Mouse (Mus musculus) kidney, adult 2 months (tissue): ENCODE measurements around the gene Dnase1l3. TPM values are rescaled to one million over a fixed set of nuclear protein-coding genes. Genes with fewer than 3 reads are reported as not detected.

ENCODE experiments used
- DNase-seq: peaks from one replicate; pipeline ENCODE4 v3.0.0; 2021
- H3K27ac ChIP-seq: fragments of 200-500 bp; 2 replicates; pipeline ENCODE4 v1.5.1; 2012; ENCODE audit warnings: low read depth, low read length, control low read depth, inconsistent platforms; ENCODE audit not compliant: insufficient read depth
- H3K27me3 ChIP-seq: fragments of 200-500 bp; replicated peaks from 2 replicates; pipeline ENCODE4 v1.6.1; 2012; ENCODE audit warnings: mild to moderate bottlenecking, moderate library complexity, low read length, inconsistent platforms; ENCODE audit not compliant: control insufficient read depth, insufficient read depth
- H3K36me3 ChIP-seq: fragments of 200-500 bp; 2 replicates; pipeline ENCODE4 v1.6.1; 2012; ENCODE audit warnings: mild to moderate bottlenecking, moderate library complexity, low read length, inconsistent platforms; ENCODE audit not compliant: control insufficient read depth, insufficient read depth
- H3K4me1 ChIP-seq: fragments of 200-500 bp; 2 replicates; pipeline ENCODE4 v1.6.1; 2011; ENCODE audit warnings: low read length; ENCODE audit not compliant: control insufficient read depth, insufficient read depth
- H3K4me3 ChIP-seq: fragments of 200-500 bp; 2 replicates; pipeline ENCODE4 v1.5.1; 2011; ENCODE audit warnings: mild to moderate bottlenecking, low read depth, low read length, control low read depth; ENCODE audit not compliant: insufficient read depth
- CTCF ChIP-seq: fragments of 200-500 bp; conservative IDR thresholded peaks from 2 replicates; pipeline ENCODE4 v1.5.1; 2011; ENCODE audit warnings: low read depth, mild to moderate bottlenecking, control low read depth, low read length, moderate library complexity, mixed read lengths; ENCODE audit not compliant: insufficient read depth, insufficient read length
- POLR2A ChIP-seq: fragments of 200-500 bp; IDR thresholded peaks from one replicate; pipeline ENCODE4 v1.6.1; 2011; ENCODE audit warnings: low read depth, low read length, control low read depth
- WGBS: fragments of 180-500 bp; shearing (Covaris S2); methylation state at CpG from one replicate; pipeline ENCODE4 v1.1.7; 2018; 5-methylcytosine and 5-hydroxymethylcytosine counted together
- polyA plus RNA-seq: library from polyadenylated mRNA; depleted of rRNA; stranded (reverse); fragments of >200 nt; gene quantifications from 2 replicates; pipeline ENCODE4 v1.2.3, GENCODE M21; 2012

Gene Dnase1l3
- polyA plus RNA-seq, 1 experiment = 3.0 TPM

DNA sequence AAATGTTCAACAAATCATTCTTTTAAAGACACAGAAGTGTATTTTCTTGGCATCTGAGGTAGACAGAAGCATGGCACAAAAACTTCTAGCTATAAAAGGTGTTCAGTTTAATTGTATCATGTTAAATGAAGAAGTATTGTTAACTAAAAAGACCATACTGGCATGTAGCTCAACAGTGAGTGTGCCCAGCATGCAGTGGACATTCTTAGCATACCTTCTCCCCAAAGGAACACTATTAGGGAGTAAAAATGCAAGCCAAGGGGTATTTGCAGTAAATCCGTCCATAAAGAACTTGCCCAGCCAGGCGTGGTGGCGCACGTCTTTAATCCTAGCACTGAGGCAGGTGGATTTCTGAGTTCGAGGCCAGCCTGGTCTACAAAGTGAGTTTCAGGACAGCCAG is 42.0 kb upstream of the Dnase1l3 start:
- Histone ChIP-seq H3K36me3 (no peaks in the 10 kb centered on the region), H3K4me1 (peaks cover 2% of the 10 kb centered on the region; the same call in 1 of the 2 replicates), H3K27me3 (no peaks in the 10 kb centered on the region), H3K4me3 (no peak overlapping the region), H3K27ac (peak overlapping the region; percentile 44; the same call in 1 of the 2 replicates)
- TF ChIP-seq CTCF = no peak
- no peak for TF ChIP-seq POLR2A
- DNase-seq = peak; percentile 25
- 66% methylated on average over 5 of the region's 5 CpGs for WGBS

DNA sequence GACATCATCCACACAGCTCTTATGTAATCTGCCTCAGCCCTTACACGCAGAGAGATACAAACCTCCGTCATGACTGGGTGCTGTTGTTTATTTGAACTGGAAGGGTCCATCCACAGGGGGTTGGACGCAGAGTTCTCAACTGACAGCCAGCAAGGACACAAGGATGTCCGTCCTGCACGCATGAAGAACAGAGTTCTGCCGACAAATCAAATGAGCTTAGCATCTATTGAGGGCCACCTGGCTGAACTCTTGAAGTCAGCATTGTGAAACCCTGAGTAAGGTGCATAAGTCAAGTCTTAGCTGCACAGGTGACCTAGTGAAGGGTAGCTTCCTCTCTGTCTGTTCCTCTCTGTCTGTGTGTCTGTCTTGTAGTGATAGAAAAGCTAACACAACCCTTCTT is 41.6 kb upstream of the Dnase1l3 start:
- Histone ChIP-seq H3K27me3 (no peaks in the 10 kb centered on the region), H3K4me1 (peaks cover 7% of the 10 kb centered on the region), H3K36me3 (no peaks in the 10 kb centered on the region), H3K4me3 (no peak overlapping the region), H3K27ac (peak overlapping the region; percentile 44; the same call in 1 of the 2 replicates)
- peak; percentile 7 for DNase-seq
- 81% methylated on average over 6 of the region's 6 CpGs for WGBS
- TF ChIP-seq POLR2A (no peak), CTCF (no peak)

DNA sequence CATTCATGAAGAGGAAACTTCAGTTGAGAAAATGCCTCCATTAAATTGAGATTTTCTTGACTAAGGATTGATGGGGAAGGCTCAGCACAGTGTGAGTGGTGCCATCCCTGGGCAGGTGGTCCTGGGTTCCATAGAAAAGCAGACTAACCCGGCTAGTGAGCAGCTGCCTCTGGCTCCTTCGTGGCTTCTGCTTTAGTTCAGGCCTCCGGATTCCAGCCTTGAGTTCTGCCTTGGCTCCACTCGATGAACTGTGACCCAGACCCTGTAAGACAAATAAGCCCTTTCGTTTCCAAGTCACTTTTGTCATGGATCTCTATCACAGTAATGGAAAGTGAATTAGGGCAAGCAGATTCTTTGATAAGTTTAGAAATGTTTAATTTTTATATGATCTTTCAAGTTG is 40.2 kb upstream of the Dnase1l3 start:
- TF ChIP-seq CTCF = no peak
- no peak for TF ChIP-seq POLR2A
- H3K36me3 ChIP-seq = no peaks in the 10 kb centered on the region
- no peaks in the 10 kb centered on the region for H3K27me3 ChIP-seq
- peaks cover 13% of the 10 kb centered on the region for H3K4me1 ChIP-seq
- whole genome bisulfite sequencing = 67% methylated on average over 5 of the region's 5 CpGs
- no peak overlapping the region for H3K27ac ChIP-seq
- DNase-seq = no peak
- no peak overlapping the region for H3K4me3 ChIP-seq

DNA sequence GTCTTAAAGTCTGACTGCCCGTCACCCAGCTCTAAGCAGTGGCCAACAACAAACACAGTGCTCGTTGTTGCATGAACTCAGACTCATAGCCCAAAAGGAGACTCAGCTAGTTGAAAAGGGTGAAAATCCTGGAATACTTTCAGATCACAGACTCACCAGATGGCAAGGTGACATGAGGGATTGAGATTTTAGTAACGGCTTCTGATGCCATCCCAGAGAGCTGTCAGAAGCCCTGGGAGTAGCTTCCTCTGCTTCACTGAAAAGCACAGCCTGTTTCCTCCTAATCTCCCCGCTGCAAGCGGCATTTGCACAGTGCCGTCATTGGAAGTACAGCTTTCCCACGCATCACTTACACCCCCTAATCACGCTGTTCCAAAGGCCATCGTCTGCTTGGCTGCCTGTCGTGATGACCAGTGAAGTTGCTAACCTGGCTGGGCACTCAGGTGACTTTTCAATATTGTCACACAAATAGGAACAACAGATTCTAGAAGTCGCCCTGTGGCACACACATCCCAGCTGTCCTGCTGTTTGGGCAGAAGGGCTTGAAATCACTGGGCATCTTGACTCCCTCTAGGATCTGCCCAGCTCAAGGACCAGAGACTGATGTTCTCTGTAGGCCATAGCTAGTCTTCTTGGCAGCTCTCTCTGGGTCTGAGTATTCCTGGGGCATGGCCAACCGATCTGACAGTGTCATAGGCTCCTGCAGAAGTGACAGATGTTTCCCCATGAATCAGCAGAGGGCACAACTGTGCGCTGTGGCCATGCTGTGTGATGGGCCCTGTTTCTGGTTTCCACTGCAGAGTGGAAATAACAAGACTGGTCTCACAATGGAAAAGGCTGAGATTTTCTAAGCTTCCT is 37.9 kb upstream of the Dnase1l3 start:
- TF ChIP-seq CTCF = no peak; the same call in 1 of the 2 replicates
- no peak for TF ChIP-seq POLR2A
- WGBS = 57% methylated on average over 13 of the region's 13 CpGs
- Histone ChIP-seq H3K4me3 (no peak overlapping the region), H3K27me3 (no peaks in the 10 kb centered on the region), H3K27ac (no peak overlapping the region), H3K4me1 (peaks cover 13% of the 10 kb centered on the region), H3K36me3 (no peaks in the 10 kb centered on the region)
- peak; percentile 23 for DNase-seq

DNA sequence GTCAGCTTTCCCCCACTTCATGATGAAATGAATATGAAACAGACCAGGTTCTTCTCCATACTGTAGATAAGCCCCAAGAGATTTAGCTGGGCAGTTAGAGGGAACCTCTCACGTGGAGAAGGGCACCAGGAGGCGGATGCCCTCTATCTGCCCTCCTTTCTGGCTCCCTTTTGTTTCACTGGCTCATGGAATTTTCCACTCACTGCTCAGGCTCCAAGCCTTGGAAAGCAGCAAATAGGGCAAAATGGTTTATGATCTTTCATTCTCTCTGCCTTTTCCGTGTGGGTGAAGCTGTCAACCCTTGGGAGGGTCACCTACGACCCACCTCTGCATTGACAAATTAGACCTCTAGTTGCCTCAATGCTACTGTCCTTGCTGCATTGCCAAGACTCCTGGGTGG is 36.2 kb upstream of the Dnase1l3 start:
- DNase-seq = peak; percentile 78
- TF ChIP-seq POLR2A = no peak
- TF ChIP-seq CTCF = no peak
- Histone ChIP-seq H3K4me1 (peaks cover 13% of the 10 kb centered on the region), H3K4me3 (no peak overlapping the region), H3K36me3 (no peaks in the 10 kb centered on the region), H3K27me3 (no peaks in the 10 kb centered on the region), H3K27ac (peak overlapping the region; percentile 90)
- 27% methylated on average over 4 of the region's 4 CpGs for WGBS

DNA sequence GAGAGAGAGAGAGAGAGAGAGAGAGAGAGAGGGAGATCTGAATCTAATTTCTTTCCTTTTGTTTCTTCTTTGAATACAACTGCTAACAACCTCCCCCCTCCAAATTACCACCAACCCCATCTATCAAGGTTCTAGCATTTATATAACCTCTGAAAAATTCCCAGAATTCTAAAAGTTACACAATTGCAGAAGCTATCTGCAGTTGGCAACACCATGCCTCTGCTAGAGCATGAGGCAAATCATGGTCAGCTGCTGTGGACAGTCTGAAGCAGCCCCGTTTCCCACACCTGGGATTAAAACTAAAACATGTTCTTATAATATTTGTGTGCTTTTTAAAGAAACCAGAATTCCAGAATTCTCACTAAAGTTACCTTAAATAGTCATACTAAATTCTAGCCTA is 35.4 kb upstream of the Dnase1l3 start:
- H3K27ac ChIP-seq = peak overlapping the region; percentile 90; the same call in 1 of the 2 replicates
- H3K36me3 ChIP-seq = no peaks in the 10 kb centered on the region
- DNase-seq = no peak
- H3K27me3 ChIP-seq = no peaks in the 10 kb centered on the region
- 89% methylated on average over 1 of the region's 1 CpGs for WGBS
- no peak overlapping the region for H3K4me3 ChIP-seq
- no peak for TF ChIP-seq CTCF
- no peak for TF ChIP-seq POLR2A
- H3K4me1 ChIP-seq = peaks cover 13% of the 10 kb centered on the region

DNA sequence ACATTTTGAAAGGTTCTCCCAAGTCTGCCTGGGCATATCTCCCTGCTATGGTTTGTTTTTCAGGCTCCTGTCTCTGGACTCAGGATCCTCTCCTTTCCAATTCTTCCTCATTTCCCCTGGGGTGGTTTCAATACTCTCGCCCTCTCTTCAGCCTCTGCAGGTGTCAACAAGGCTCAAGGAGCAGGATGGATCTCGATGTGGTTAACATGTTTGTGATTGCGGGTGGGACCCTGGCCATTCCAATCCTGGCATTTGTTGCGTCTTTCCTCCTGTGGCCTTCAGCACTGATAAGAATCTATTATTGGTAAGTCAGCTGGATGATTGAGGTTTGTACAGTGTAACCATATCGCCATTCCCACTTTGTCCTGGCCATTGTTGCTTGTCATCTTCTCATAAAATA is 33.7 kb upstream of the Dnase1l3 start:
- WGBS = 89% methylated on average over 5 of the region's 5 CpGs
- Histone ChIP-seq H3K4me3 (no peak overlapping the region), H3K27ac (no peak overlapping the region), H3K27me3 (no peaks in the 10 kb centered on the region), H3K36me3 (no peaks in the 10 kb centered on the region), H3K4me1 (peaks cover 13% of the 10 kb centered on the region)
- DNase-seq = no peak
- TF ChIP-seq POLR2A (no peak), CTCF (no peak)
